Mouse (Mus musculus) MEL (cell line): ENCODE measurements at regions not wholly inside any gene's neighbourhood (a gene's known extent, or its start where the extent isn't known, plus 50 kb on each side); places are given as distances from the start of the nearest gene placed in this dataset.

ENCODE experiments used
- DNase-seq: peaks from one replicate; pipeline ENCODE4 v3.0.0; 2011; ENCODE audit warnings: low read depth, low spot score
- H3K27ac ChIP-seq: 2 replicates; pipeline ENCODE4 v1.5.1; 2012; ENCODE audit warnings: low read depth, mild to moderate bottlenecking, control low read depth, low read length, moderate library complexity; ENCODE audit not compliant: control insufficient read depth
- H3K27me3 ChIP-seq, 2 experiments: fragments of 150-350 bp in 1 of 2; sonication (generic) in 1 of 2; 2 replicates each; pipeline ENCODE4 v1.6.1; 2012; ENCODE audit warnings: low read length in 2 of 2, mild to moderate bottlenecking in 2 of 2, improper control_type of control experiment in 1 of 2, moderate library complexity in 1 of 2; ENCODE audit not compliant: insufficient read depth in 2 of 2, control insufficient read depth in 1 of 2
- H3K36me3 ChIP-seq, 2 experiments: 2 replicates each; pipeline ENCODE4 v1.6.1; 2012 to 2014; ENCODE audit warnings: low read length in 2 of 2, improper control_type of control experiment in 1 of 2, inconsistent platforms in 1 of 2, mild to moderate bottlenecking in 1 of 2; ENCODE audit not compliant: insufficient read depth in 2 of 2, control insufficient read depth in 1 of 2
- H3K4me1 ChIP-seq, 2 experiments: fragments of 150-350 bp in 1 of 2; sonication (generic) in 1 of 2; 2 replicates each; pipeline ENCODE4 v1.6.1; 2012; ENCODE audit warnings: low read length in 2 of 2, improper control_type of control experiment in 1 of 2, mild to moderate bottlenecking in 1 of 2; ENCODE audit not compliant: insufficient read depth in 2 of 2, control insufficient read depth in 1 of 2
- H3K4me3 ChIP-seq, 2 experiments: fragments of 150-350 bp in 1 of 2; sonication (generic) in 1 of 2; 2 replicates each; pipeline ENCODE4 v1.5.1; 2012; ENCODE audit warnings: low read depth in 2 of 2, low read length in 2 of 2, mild to moderate bottlenecking in 2 of 2, moderate library complexity in 2 of 2, control low read depth in 1 of 2, improper control_type of control experiment in 1 of 2; ENCODE audit not compliant: control insufficient read depth in 1 of 2, insufficient read depth in 1 of 2
- H3K79me2 ChIP-seq: 2 replicates; pipeline ENCODE4 v1.6.1; 2012; ENCODE audit warnings: mild to moderate bottlenecking, low read length, moderate library complexity; ENCODE audit not compliant: control insufficient read depth, poor library complexity, insufficient read depth
- H3K9ac ChIP-seq: 2 replicates; pipeline ENCODE4 v1.6.1; 2012; ENCODE audit warnings: low read depth, mild to moderate bottlenecking, control low read depth, low read length, moderate library complexity; ENCODE audit not compliant: control insufficient read depth, poor library complexity, severe bottlenecking
- H3K9me3 ChIP-seq: fragments of 150-350 bp; sonication (generic); replicated peaks from 2 replicates; pipeline ENCODE4 v1.6.1; 2012; ENCODE audit warnings: mild to moderate bottlenecking, low read length, improper control_type of control experiment, moderate library complexity; ENCODE audit not compliant: insufficient read depth
- BHLHE40 ChIP-seq: IDR thresholded peaks from 2 replicates; pipeline ENCODE4 v1.6.1; 2012; ENCODE audit warnings: low read depth, mild to moderate bottlenecking, inconsistent platforms, low read length, improper control_type of control experiment, borderline replicate concordance
- CHD1 ChIP-seq: IDR thresholded peaks from 2 replicates; pipeline ENCODE4 v1.6.1; 2012; ENCODE audit warnings: low read depth, mild to moderate bottlenecking, inconsistent platforms, low read length, improper control_type of control experiment
- CHD2 ChIP-seq: IDR thresholded peaks from 2 replicates; pipeline ENCODE4 v1.6.1; 2011; ENCODE audit warnings: low read length, improper control_type of control experiment
- E2F4 ChIP-seq: IDR thresholded peaks from 2 replicates; pipeline ENCODE4 v1.6.1; 2011; ENCODE audit warnings: low read depth, low read length, improper control_type of control experiment, borderline replicate concordance
- ELF1 ChIP-seq: IDR thresholded peaks from 2 replicates; pipeline ENCODE4 v1.6.1; 2014; ENCODE audit warnings: low read depth, mild to moderate bottlenecking, inconsistent platforms, low read length, improper control_type of control experiment, moderate library complexity
- EP300 ChIP-seq, 2 experiments: IDR thresholded peaks; 2 replicates each; pipeline ENCODE4 v1.6.1; 2011; ENCODE audit warnings: improper control_type of control experiment in 2 of 2, low read length in 2 of 2, low read depth in 1 of 2, mild to moderate bottlenecking in 1 of 2
- GATA1 ChIP-seq: IDR thresholded peaks from 2 replicates; pipeline ENCODE4 v1.6.1; 2011; ENCODE audit warnings: low read depth, low read length, improper control_type of control experiment
- HCFC1 ChIP-seq: IDR thresholded peaks from 2 replicates; pipeline ENCODE4 v1.6.1; 2012; ENCODE audit warnings: low read depth, mild to moderate bottlenecking, inconsistent platforms, low read length, improper control_type of control experiment, moderate library complexity
- JUND ChIP-seq: IDR thresholded peaks from 2 replicates; pipeline ENCODE4 v1.6.1; 2011; ENCODE audit warnings: low read depth, mild to moderate bottlenecking, improper control_type of control experiment, low read length
- KAT2A ChIP-seq: conservative IDR thresholded peaks from 2 replicates; pipeline ENCODE4 v1.6.1; 2012; ENCODE audit warnings: low read depth, low read length, improper control_type of control experiment, inconsistent platforms
- MEF2A ChIP-seq: IDR thresholded peaks from 2 replicates; pipeline ENCODE4 v1.6.1; 2014; ENCODE audit warnings: low read depth, mild to moderate bottlenecking, inconsistent platforms, low read length, improper control_type of control experiment; ENCODE audit not compliant: poor library complexity, insufficient replicate concordance, severe bottlenecking; ENCODE audit errors: extremely low read depth
- MYB ChIP-seq: IDR thresholded peaks from 2 replicates; pipeline ENCODE4 v1.6.1; 2011; ENCODE audit warnings: mild to moderate bottlenecking, low read depth, low read length, improper control_type of control experiment
- NELFE ChIP-seq: IDR thresholded peaks from 2 replicates; pipeline ENCODE4 v1.6.1; 2011; ENCODE audit warnings: low read depth, low read length, improper control_type of control experiment
- NRF1 ChIP-seq: IDR thresholded peaks from 2 replicates; pipeline ENCODE4 v1.6.1; 2014; ENCODE audit warnings: low read depth, mild to moderate bottlenecking, inconsistent platforms, low read length, improper control_type of control experiment, moderate library complexity; ENCODE audit not compliant: poor library complexity, insufficient read depth, severe bottlenecking
- POLR2A ChIP-seq, 2 experiments: IDR thresholded peaks; 2 replicates each; pipeline ENCODE4 v1.6.1; 2011 to 2012; ENCODE audit warnings: low read length in 2 of 2, mild to moderate bottlenecking in 2 of 2, control low read depth in 1 of 2, improper control_type of control experiment in 1 of 2, low read depth in 1 of 2, moderate library complexity in 1 of 2; ENCODE audit not compliant: control insufficient read depth in 1 of 2, insufficient read depth in 1 of 2, poor library complexity in 1 of 2
- POLR2AphosphoS2 ChIP-seq: IDR thresholded peaks from 2 replicates; pipeline ENCODE4 v1.6.1; 2011; ENCODE audit warnings: low read length, improper control_type of control experiment
- RAD21 ChIP-seq: IDR thresholded peaks from 2 replicates; pipeline ENCODE4 v1.6.1; 2011; ENCODE audit warnings: mild to moderate bottlenecking, low read depth, low read length, improper control_type of control experiment
- RCOR1 ChIP-seq: IDR thresholded peaks from 2 replicates; pipeline ENCODE4 v1.6.1; 2012; ENCODE audit warnings: low read depth, mild to moderate bottlenecking, inconsistent platforms, low read length, improper control_type of control experiment
- SIN3A ChIP-seq: IDR thresholded peaks from 2 replicates; pipeline ENCODE4 v1.6.1; 2012; ENCODE audit warnings: low read length, improper control_type of control experiment, inconsistent platforms
- SMC3 ChIP-seq: IDR thresholded peaks from 2 replicates; pipeline ENCODE4 v1.6.1; 2011; ENCODE audit warnings: low read depth, low read length, improper control_type of control experiment
- TAL1 ChIP-seq: IDR thresholded peaks from 2 replicates; pipeline ENCODE4 v1.6.1; 2012; ENCODE audit warnings: mild to moderate bottlenecking, inconsistent platforms, low read length, moderate library complexity, mixed read lengths
- UBTF ChIP-seq: IDR thresholded peaks from 2 replicates; pipeline ENCODE4 v1.6.1; 2012; ENCODE audit warnings: low read depth, mild to moderate bottlenecking, inconsistent platforms, low read length, improper control_type of control experiment, moderate library complexity, borderline replicate concordance; ENCODE audit not compliant: insufficient read depth
- USF1 ChIP-seq: IDR thresholded peaks from 2 replicates; pipeline ENCODE4 v1.6.1; 2014; ENCODE audit warnings: low read depth, mild to moderate bottlenecking, inconsistent platforms, low read length, improper control_type of control experiment, moderate library complexity
- USF2 ChIP-seq, 2 experiments: IDR thresholded peaks; 2 replicates each; pipeline ENCODE4 v1.6.1; 2011 to 2012; ENCODE audit warnings: improper control_type of control experiment in 2 of 2, low read length in 2 of 2, borderline replicate concordance in 1 of 2, inconsistent platforms in 1 of 2, low read depth in 1 of 2, mild to moderate bottlenecking in 1 of 2; ENCODE audit not compliant: insufficient read depth in 1 of 2
- ZKSCAN1 ChIP-seq: IDR thresholded peaks from 2 replicates; pipeline ENCODE4 v1.6.1; 2012; ENCODE audit warnings: low read depth, mild to moderate bottlenecking, inconsistent platforms, low read length, improper control_type of control experiment, moderate library complexity
- ZNF384 ChIP-seq: IDR thresholded peaks from 2 replicates; pipeline ENCODE4 v1.6.1; 2012; ENCODE audit warnings: low read depth, mild to moderate bottlenecking, inconsistent platforms, low read length, improper control_type of control experiment

DNA sequence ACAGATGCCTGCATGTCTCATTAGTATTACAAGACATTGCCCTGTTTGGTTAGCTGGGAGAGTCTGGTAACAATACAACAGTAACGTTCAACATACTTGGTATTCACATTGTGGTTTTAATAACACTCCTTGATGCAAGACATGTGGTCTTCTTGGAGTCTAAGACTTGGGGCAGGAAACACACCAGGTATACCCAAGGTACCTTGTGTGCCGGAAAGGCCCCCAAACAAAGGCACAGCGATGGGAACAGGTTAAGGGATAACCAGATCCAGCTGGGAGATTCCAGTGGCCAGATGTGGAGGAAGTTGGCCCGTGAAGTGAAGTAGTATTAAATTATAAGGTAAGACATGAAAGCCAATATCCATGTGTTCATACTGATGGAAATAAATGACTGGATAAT is 71.9 kb upstream of the Mphosph6 start:
- Histone ChIP-seq H3K4me3 (no peak overlapping the region), H3K9me3 (no peaks in the 10 kb centered on the region)

DNA sequence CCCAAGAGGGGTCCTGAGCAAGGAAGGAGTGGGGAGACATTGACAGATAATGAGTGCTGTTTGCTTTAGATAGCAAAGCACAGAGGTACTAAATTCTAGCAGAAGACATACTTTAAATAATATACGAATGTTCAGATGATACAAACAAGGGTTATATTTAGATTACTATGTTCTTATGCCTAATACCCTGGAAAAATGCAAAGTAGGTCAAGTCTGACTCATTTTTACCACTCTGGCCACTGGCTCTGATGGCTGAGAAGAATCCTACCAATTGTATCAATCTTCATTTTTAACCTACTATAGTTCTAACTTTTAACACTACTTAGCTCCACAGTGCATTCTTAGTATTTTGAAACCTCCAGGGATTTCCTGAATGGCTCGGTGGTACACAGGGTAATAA is 65.4 kb upstream of the Mphosph6 start:
- H3K27me3 ChIP-seq: no peaks in the 10 kb centered on the region

More for the DNA sequence above, 71.9 kb upstream of the Mphosph6 start:
- TF ChIP-seq HCFC1: no peak
- TF ChIP-seq UBTF: no peak
- TF ChIP-seq SMC3: no peak
- TF ChIP-seq ZKSCAN1: no peak
- no peak for TF ChIP-seq USF2 (IDR thresholded peaks at IDR 0.05; ENCODE audit: borderline replicate concordance in 1 of 2, insufficient read depth in 1 of 2, low read depth in 1 of 2, low read length in 2 of 2)
- TF ChIP-seq RCOR1: no peak
- TF ChIP-seq ELF1: no peak
- no peak for TF ChIP-seq KAT2A
- no peak for TF ChIP-seq EP300 (IDR thresholded peaks at IDR 0.05; ENCODE audit: low read depth in 1 of 2, low read length in 2 of 2)
- TF ChIP-seq POLR2AphosphoS2: no peak
- no peak for TF ChIP-seq CHD2
- TF ChIP-seq, all 39 proteins: peak for 0
- Histone ChIP-seq H3K9ac (no peak overlapping the region), H3K36me3 (no peaks in the 10 kb centered on the region), H3K4me1 (no peaks in the 10 kb centered on the region), H3K27me3 (no peaks in the 10 kb centered on the region), H3K79me2 (no peaks in the 10 kb centered on the region), H3K27ac (no peak overlapping the region)
- no peak for DNase-seq

DNA sequence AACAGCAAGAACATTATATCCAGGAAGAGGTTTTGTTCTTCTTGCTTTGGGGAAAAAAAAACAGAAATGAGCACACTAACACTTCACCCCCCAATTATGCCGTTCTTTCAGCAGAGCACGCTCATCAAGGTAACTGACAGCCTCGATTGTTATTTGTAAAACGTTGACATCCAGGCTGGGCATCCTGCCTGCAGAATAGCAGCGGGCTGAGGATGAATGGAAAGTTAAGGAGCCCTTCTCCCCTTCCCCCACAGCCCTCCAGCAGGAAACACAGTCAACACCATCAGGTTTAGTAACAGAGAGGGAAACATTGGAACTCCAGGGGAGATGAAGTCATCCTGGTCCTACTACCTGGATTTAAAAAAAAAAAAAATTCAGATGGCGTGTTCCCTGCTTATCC is 63.3 kb upstream of the Mphosph6 start:
- no peak for DNase-seq
- Histone ChIP-seq H3K4me1 (no peaks in the 10 kb centered on the region), H3K79me2 (no peaks in the 10 kb centered on the region), H3K27ac (no peak overlapping the region), H3K4me3 (no peak overlapping the region), H3K9ac (no peak overlapping the region), H3K9me3 (no peaks in the 10 kb centered on the region), H3K36me3 (no peaks in the 10 kb centered on the region), H3K27me3 (no peaks in the 10 kb centered on the region)
- TF ChIP-seq BHLHE40 (no peak), HCFC1 (no peak), USF1 (no peak), ZKSCAN1 (no peak), RCOR1 (no peak), JUND (no peak), MYB (no peak), ZNF384 (no peak), RAD21 (no peak), TAL1 (no peak), POLR2A (IDR thresholded peaks at IDR 0.05; ENCODE audit: control insufficient read depth in 1 of 2, insufficient read depth in 1 of 2, low read depth in 1 of 2, low read length in 2 of 2, poor library complexity in 1 of 2) (no peak), NRF1 (no peak), NELFE (no peak), MEF2A (no peak), CHD2 (no peak)

More for the DNA sequence above, 65.4 kb upstream of the Mphosph6 start:
- no peaks in the 10 kb centered on the region for H3K4me1 ChIP-seq
- H3K36me3 ChIP-seq: no peaks in the 10 kb centered on the region
- TF ChIP-seq ZKSCAN1 (no peak), NELFE (no peak), RCOR1 (no peak), MEF2A (no peak), E2F4 (no peak), CHD1 (no peak), SIN3A (no peak), MYB (no peak), TAL1 (no peak), UBTF (no peak), GATA1 (no peak), BHLHE40 (no peak)
- no peak for DNase-seq
- no peak overlapping the region for H3K9ac ChIP-seq
- no peaks in the 10 kb centered on the region for H3K9me3 ChIP-seq
- H3K4me3 ChIP-seq: no peak overlapping the region
- no peaks in the 10 kb centered on the region for H3K79me2 ChIP-seq
- H3K27ac ChIP-seq: no peak overlapping the region
